Mouse (Mus musculus) midbrain, embryonic 15.5 days (tissue): ENCODE data around the gene Cst10. TPM values are rescaled to one million over a fixed set of nuclear protein-coding genes. Genes with fewer than 3 reads are reported as not detected.

Experiments used
- ATAC-seq: fragments of 200-750 bp; cut with Nextera tagmentation; replicated peaks from 2 replicates; pipeline ENCODE4 v1.8.0; 2017; ENCODE audit warnings: moderate TSS enrichment
- H3K27ac ChIP-seq: fragments of 300-500 bp; sonication (generic); 2 replicates; pipeline ENCODE4 v1.5.1; 2015; ENCODE audit warnings: mild to moderate bottlenecking, inconsistent platforms
- H3K27me3 ChIP-seq: fragments of 300-500 bp; sonication (generic); replicated peaks from 2 replicates; pipeline ENCODE4 v1.6.1; 2015; ENCODE audit warnings: inconsistent platforms
- H3K36me3 ChIP-seq: fragments of 300-500 bp; sonication (generic); replicated peaks from 2 replicates; pipeline ENCODE4 v1.6.1; 2015; ENCODE audit warnings: inconsistent platforms
- H3K4me1 ChIP-seq: fragments of 300-500 bp; sonication (generic); 2 replicates; pipeline ENCODE4 v1.6.1; 2015; ENCODE audit warnings: inconsistent platforms
- H3K4me2 ChIP-seq: fragments of 300-500 bp; sonication (generic); 2 replicates; pipeline ENCODE4 v1.6.1; 2015; ENCODE audit warnings: inconsistent platforms, mild to moderate bottlenecking, moderate library complexity
- H3K4me3 ChIP-seq: fragments of 300-500 bp; sonication (generic); 2 replicates; pipeline ENCODE4 v1.5.1; 2015; ENCODE audit warnings: mild to moderate bottlenecking, inconsistent platforms
- H3K9ac ChIP-seq: fragments of 300-500 bp; sonication (generic); 2 replicates; pipeline ENCODE4 v1.6.1; 2015; ENCODE audit warnings: mild to moderate bottlenecking, inconsistent platforms
- H3K9me3 ChIP-seq: fragments of 300-500 bp; sonication (generic); 2 replicates; pipeline ENCODE4 v1.6.1; 2016; ENCODE audit warnings: inconsistent platforms
- WGBS: fragments of 180-500 bp; shearing (Covaris S2); methylation state at CpG from one replicate; pipeline ENCODE4 v1.1.7; 2015; ENCODE audit warnings: mixed read lengths; 5-methylcytosine and 5-hydroxymethylcytosine counted together
- polyA plus RNA-seq: library from polyadenylated mRNA; unstranded; fragments of >200 nt; fragmentation: Nextera tagmentation; extraction: Ambion mirVana; gene quantifications from 2 replicates; pipeline ENCODE4 v1.2.1, GENCODE M21; 2015

Gene Cst10
- not detected in 2 replicates for polyA plus RNA-seq

- H3K27ac ChIP-seq, result no peak within 1 kb of the TSS
These were observed at the start of gene Cst10 for GRCm38 (mm10) chr2:149404757-149405156. Gene Cst10, plus strand, starts transcription at chr2:149405057.

GRCm38 (mm10) chr2:149392951-149393350 is 11.9 kb upstream of the Cst10 start:
- Histone ChIP-seq H3K27ac (no peak overlapping the region), H3K4me1 (no peaks in the 10 kb centered on the region), H3K36me3 (no peaks in the 10 kb centered on the region), H3K9me3 (no peaks in the 10 kb centered on the region), H3K9ac (no peak overlapping the region), H3K4me2 (no peak overlapping the region), H3K4me3 (no peak overlapping the region), H3K27me3 (no peaks in the 10 kb centered on the region)
- 46% methylated on average over 3 of the region's 3 CpGs for WGBS
- no peak for ATAC-seq

More at GRCm38 (mm10) chr2:149404757-149405156, at the start of gene Cst10:
- WGBS, result 71% methylated on average over 1 of the region's 1 CpGs
- Histone ChIP-seq H3K36me3 (no peaks in the 10 kb centered on the region), H3K4me3 (no peak within 1 kb of the TSS), H3K4me1 (no peaks in the 10 kb centered on the region), H3K9ac (no peak within 1 kb of the TSS), H3K9me3 (no peaks in the 10 kb centered on the region), H3K27me3 (no peaks in the 10 kb centered on the region), H3K4me2 (no peak within 1 kb of the TSS)
- no peak for ATAC-seq

DNA sequence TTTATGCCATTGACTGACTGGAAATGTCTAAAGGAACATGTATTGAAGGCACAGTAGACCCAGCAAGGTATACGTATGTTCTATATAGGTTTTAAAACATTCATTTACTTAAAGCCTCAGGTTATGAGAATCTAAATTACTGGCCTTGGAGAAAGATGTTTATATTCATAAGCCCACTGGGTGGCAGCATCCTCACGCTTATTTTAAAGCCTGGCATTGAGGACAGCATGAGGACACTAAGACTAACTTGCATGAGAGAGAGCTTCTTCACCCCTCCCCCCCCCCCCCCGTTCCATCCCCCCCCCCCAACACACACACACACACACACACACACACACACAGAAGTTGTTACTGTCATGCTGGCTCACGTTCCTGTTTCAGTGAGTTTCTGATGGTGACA is 17.7 kb downstream of the Cst10 start:
- H3K27ac ChIP-seq, result no peak overlapping the region
- no peaks in the 10 kb centered on the region for H3K9me3 ChIP-seq
- WGBS, result 31% methylated on average over 3 of the region's 4 CpGs
- no peaks in the 10 kb centered on the region for H3K4me1 ChIP-seq
- no peak overlapping the region for H3K4me2 ChIP-seq
- peak; percentile 88 for ATAC-seq
- H3K4me3 ChIP-seq, result no peak overlapping the region
- H3K36me3 ChIP-seq, result no peaks in the 10 kb centered on the region
- H3K9ac ChIP-seq, result no peak overlapping the region
- no peaks in the 10 kb centered on the region for H3K27me3 ChIP-seq
